Mouse (Mus musculus): ENCODE measurements around the gene Gm10338.
A peak's percentile ranks its signal among the peaks of the same experiment; 100 is the strongest.
"Not testable (repeated sequence)": the region's sequence is repeated elsewhere in the genome, so short reads cannot be mapped to it uniquely, and the experiment has no call there.

The Gm10338 gene

GRCm38 (mm10) chr14:7595492-7595891 lies at the start of gene Gm10338:
TSS of gene Gm10338 (minus strand) at chr14:7595592.
- DNase-seq, result not testable (repeated sequence)

GRCm38 (mm10) chr14:7643872-7644271 lies 48.5 kb upstream of the Gm10338 start, which contains the start of gene Gm10128:
TSS of gene Gm10128 (minus strand) at chr14:7643972.
- DNase-seq, result not testable (repeated sequence)

GRCm38 (mm10) chr14:7568382-7568781 lies 27.0 kb downstream of the Gm10338 start, which contains the start of gene Gm3558:
TSS of gene Gm3558 (minus strand) at chr14:7568566.
- not testable (repeated sequence) for DNase-seq

DNA sequence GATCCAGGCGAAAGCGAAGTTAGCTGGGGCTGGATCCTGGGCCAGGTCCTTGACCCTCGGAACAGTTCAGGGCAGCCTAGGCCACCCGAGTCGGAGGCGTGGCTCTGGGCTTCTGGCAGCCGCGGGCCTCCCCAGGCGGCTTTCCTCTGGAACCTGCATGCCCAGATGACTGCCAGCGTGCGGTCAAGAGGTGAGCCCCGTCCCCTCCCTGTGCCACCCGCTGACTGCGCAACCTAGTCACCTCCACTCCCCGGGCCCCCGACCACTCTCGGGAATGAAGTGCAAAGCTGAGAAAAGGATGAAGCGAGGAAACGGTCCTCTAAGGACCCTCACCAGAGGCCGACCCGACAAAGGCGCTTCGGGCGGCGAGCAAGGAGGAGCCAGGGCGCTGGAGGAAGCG lies 27.5 kb downstream of the Gm10338 start:
- not testable (repeated sequence) for DNase-seq

DNA sequence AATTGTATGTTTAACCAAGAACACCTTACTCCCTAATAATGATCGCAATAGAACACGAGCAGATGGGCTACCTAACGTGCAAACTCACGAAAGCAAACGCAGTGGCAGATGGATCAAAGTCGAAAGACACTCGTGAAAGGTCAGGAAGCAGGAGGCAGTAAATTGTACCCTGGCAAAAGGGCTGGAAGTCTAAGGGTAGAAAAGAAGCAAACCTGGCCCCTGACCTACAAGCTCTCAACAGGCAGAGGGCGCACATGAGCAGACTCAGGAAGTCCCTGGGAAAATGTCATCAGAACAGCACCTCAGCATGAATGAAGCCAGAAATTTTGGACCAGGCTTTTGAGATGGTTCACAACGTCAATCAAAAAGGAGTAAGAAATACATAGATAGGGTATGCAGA lies 28.1 kb downstream of the Gm10338 start:
- peak; percentile 5 for DNase-seq
